Mouse (Mus musculus) embryo, embryonic 10.5 days (tissue): Measurements from ENCODE around the gene Tm9sf4.

Experiments used
- DNase-seq: peaks from one replicate; pipeline ENCODE4 v3.0.0-alpha.2; 2015; ENCODE audit warnings: low spot score

The Tm9sf4 gene

GRCm38 (mm10) chr2:153157270-153157669 is 3.8 kb upstream of the Tm9sf4 start:
- no peak for DNase-seq

DNA sequence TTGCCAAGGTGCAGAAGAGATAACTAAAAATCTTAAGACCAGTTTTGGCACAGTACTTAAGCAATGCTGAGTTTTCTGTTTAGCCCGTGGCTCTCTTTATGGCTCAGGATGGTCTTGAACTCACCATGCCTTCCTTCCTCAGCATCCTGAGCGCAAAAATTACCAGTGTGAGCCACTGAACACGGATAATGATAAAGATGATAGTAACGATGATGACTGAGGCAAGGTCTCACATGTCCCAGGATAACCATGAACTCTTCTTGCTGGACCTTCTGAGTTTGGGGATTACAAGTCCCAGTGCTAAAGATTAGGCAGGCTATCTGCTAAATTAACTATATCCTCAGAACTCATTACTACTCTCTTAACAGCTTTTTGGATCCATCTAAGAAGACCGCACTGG is 970 bp upstream of the Tm9sf4 start:
- DNase-seq = no peak

DNA sequence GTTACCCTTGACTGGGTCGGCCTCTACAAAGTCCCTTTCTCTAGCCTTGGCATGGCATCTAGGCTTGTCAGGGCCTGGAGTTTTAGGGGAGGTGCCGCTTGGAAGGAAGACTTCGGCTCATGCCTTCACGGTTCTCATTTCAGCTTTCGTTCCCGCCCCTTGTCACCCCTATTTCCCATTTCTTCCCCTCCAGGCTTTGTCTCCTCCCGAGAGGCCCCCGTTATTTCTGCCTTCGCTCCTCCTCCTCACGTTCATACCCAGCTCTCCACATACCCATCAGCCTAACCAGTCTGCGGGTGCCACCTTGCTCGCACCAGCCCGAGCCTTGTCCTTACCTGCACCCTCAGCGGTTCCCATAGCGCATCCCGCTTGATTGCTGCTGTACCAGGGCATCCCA is 579 bp downstream of the Tm9sf4 start:
- DNase-seq = no peak

- DNase-seq = no peak
These were observed 6.0 kb downstream of the Tm9sf4 start for GRCm38 (mm10) chr2:153167136-153167535.

DNA sequence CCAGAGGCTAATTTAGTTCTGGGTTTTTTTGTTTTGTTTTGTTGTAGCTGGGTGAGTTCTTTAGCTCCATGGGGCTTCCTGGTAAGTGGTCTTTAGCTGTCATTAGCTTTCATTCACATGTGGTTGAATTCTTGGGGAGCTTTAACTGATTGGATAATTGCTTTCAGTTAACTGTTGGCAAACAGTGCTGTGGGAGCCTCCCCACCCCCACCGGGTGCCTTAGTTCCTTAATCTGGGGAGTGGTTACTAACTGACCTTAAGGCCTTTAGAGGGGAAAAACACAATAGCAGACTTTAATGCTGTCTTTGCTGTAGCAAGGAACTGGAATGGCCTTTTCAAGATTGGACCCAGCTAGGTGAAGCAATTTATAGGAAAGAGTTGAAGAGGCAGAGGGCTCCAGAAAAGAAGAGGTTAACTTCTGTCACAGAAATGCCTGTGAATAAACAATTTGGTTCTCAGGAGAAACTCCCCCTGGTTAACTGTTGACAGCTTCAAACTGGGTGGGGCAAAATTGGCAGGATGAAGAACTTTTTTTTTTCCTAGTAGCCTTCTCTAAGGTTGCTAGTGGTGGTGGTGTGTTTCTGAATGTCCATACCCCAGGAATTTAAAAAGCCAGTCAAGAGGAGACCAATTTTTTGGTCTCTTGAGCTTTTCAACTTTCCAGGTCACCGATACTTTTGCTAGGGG is 7.2 kb downstream of the Tm9sf4 start:
- peak; percentile 46 for DNase-seq

GRCm38 (mm10) chr2:153170490-153171224 is 9.6 kb downstream of the Tm9sf4 start:
- no peak for DNase-seq

DNA sequence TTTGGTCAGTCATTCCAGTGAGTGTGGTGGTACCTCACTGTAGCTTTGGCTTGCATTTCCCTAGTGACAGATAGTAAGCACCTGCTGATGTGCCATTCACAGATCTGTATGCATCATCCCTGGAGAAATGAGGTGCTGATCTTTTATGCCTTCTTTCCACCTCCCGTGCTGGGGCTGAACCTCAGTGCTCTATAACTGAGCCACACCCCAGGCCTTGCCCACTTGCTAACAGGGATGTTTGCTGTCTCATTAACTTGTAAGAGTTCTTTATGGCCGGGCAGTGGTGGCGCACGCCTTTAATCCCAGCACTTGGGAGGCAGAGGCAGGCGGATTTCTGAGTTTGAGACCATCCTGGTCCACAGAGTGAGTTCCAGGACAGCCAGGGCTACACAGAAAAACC is 10.9 kb downstream of the Tm9sf4 start:
- DNase-seq = no peak

DNA sequence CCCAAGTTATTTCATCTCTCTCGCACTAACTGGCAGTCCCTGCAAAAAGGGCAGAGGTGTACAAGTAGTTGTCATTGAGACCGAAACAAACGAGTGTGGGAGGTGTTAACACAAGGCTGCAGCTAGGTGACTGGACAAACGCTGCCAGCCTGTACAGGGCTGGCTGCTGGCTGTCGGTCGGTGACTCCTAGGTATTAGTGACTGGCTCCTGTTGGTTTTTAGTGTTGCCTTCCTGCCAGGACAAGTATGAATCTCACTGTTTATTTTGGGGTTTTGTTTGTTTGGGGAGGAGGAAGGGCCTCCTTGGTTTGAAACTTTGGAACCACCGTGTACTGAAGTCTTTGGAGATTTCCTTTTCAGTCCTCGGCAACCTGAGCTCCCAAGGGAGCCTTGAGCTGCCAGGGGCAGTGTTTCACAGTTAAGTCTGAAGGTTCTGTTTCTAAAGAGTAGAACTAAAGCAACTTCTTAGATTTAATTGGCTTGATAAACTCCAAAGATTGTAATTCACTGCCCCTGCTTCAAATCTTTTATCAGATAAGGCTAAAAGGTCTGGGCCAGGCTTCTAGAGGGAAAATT is 15.0 kb downstream of the Tm9sf4 start:
- DNase-seq = no peak

DNA sequence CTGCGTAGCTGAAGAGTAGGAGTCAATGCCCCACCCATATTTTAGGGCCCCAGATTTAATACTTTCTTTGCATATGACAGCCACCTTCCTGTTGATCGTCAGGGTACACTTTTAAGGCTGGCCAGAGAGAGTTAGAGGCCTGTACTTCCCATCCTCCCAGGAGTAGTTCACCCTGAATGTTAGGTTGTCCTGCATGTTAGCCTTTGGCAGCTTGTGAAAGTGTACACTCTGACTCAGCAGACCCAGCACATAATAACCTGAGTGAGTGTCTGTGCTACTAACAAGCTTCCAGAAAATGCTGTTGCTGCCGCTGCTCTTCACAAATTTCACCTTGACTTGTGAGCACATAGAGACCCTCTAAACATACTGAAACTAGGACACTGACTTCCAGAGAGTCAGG is 16.1 kb downstream of the Tm9sf4 start:
- DNase-seq = no peak

- DNase-seq = no peak
These were observed 18.2 kb downstream of the Tm9sf4 start for GRCm38 (mm10) chr2:153179126-153179860.

DNA sequence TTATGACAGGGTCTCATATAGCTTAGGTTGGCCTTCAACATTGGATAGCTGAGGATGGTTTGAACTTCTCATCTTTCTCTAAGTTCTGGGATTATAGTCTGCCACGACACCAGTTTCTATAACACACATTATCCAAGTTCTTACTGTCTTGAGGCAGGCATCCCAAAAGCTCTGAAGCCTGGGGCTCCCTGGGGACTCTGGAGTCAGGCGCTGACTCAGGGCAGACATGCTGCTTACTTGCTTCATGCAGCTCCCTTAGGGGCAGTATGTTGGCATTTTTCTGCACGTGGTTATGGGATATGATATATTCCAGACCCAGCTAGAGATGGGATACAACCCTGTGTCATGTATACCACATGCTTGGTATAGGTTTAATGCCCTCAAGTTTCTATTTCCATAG is 18.9 kb downstream of the Tm9sf4 start:
- no peak for DNase-seq

DNA sequence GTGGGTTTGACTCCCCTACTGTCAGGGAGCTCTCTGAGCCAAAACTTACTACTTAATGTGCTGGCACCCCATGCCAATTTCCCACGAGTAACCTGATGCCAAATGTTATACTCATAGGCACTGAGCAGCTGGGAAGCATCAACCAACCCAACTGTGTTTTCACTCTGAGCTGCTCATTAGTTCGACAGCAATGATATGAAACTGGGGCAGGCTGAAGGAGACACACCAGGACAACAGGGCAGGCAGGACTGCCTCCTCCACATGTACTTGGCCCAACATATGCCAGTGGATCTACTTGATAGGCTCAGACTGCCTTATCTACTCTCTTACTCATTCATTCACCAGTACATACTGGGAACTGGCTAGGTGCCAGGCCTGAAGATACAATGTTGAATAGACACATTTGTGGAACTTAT is 25.1 kb downstream of the Tm9sf4 start:
- DNase-seq = no peak

DNA sequence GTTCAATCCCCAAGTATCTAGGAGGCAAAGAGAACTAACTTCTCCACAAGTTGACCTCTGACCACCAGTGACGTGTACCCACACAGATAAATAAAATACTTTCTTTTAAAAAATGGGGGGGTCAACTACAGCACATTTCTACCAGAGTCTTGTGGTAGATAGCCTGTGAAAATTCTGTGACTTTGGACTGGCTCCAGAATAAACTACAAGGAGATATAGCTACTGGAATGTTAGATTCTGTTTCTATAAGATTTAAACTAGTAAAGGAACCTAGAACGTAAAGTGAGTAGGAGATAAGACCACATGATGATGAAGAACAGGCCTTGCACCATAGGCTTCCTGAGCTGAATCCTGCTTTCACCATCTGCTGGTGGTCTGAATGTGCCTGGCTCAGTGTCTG is 26.7 kb downstream of the Tm9sf4 start:
- DNase-seq = no peak

- DNase-seq = no peak
These were observed 30.1 kb downstream of the Tm9sf4 start for GRCm38 (mm10) chr2:153191242-153191641.

- no peak for DNase-seq
These were observed 33.2 kb downstream of the Tm9sf4 start for GRCm38 (mm10) chr2:153194255-153194654.

- no peak for DNase-seq
These were observed 37.4 kb downstream of the Tm9sf4 start for GRCm38 (mm10) chr2:153198485-153198884.

DNA sequence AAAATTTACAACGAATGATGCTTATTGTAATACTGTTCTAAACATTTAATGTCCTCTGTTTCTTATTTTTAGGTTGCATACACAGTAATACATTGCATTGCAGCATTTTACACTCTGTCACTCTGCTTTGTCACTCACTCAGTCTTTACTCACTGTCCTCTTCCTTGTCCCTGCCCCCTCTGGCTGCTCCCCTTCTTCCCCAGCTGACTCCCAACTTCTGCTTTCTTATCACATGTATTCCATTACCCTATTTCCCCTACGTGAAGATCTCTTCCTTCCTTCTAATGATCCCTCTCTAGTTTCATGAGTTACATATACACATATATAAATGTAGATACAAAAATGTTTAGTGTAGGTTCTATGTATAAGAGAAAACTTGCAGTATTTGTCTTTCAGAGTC is 38.0 kb downstream of the Tm9sf4 start:
- DNase-seq = no peak

- DNase-seq = no peak
These were observed 41.7 kb downstream of the Tm9sf4 start for GRCm38 (mm10) chr2:153202766-153203165.

DNA sequence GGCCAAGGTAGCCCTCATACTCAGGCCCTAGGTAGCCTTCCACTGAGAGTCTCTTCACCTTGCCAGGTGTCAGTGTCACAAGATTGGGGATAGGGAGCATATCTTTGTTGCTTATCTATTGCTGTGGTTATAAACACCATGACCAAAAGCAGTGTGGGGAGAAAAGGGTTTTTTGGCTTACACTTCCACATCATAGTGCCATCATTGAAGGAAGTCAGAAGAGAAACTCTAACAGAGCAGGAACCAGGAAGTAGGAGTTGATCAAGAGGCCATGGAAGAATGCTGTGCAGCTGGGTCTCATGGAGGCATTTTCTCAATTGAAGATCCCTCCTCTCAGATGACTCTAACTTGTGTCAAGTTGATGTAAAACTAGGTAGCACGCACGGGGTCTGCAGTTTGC is 47.0 kb downstream of the Tm9sf4 start:
- DNase-seq = no peak

- DNase-seq = no peak
These were observed 48.2 kb downstream of the Tm9sf4 start for GRCm38 (mm10) chr2:153209286-153209685.

GRCm38 (mm10) chr2:153211451-153211850 is 50.3 kb downstream of the Tm9sf4 start:
- no peak for DNase-seq

GRCm38 (mm10) chr2:153213351-153213750 is 52.2 kb downstream of the Tm9sf4 start:
- DNase-seq = no peak

DNA sequence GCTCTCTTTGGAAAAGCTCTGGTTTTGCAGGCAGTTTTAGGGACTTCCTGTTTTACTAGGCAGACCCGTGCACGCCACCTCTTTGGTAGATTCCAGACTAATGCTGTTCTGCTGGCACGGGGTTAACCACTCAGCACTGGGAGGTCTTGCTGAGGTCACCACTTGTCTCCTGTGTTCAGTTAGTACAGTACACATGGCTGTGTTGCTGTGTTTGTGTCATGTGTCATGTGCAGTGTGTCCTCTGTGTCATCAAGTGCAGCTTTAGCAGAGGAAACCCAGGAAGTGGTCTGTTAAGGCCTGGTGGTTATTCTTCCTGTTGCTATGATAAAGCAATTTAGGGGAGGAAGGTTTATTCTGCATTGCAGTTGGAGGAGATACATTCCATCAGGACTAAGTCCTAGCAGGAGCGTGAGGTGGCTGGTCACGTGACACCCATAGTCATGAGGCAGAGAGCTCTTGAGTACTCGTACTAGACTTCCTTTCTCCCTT is 53.7 kb downstream of the Tm9sf4 start:
- DNase-seq = no peak
